Mouse (Mus musculus) heart, adult 2 months (tissue): ENCODE measurements around the gene Syn3. TPM values are rescaled to one million over a fixed set of nuclear protein-coding genes. Genes with fewer than 3 reads are reported as not detected.

Experiments used
- DNase-seq, 2 experiments: peaks; one replicate each; pipeline ENCODE4 v3.0.0; 2021
- H3K27ac ChIP-seq: fragments of 200-600 bp; 2 replicates; pipeline ENCODE4 v1.8.1; 2022
- H3K27me3 ChIP-seq: fragments of 200-500 bp; 2 replicates; pipeline ENCODE4 v1.6.1; 2012; ENCODE audit warnings: mild to moderate bottlenecking, low read length, inconsistent platforms, mixed read lengths; ENCODE audit not compliant: control insufficient read depth, insufficient read depth
- H3K36me3 ChIP-seq: fragments of 200-500 bp; 2 replicates; pipeline ENCODE4 v1.6.1; 2012; ENCODE audit warnings: low read length, inconsistent platforms; ENCODE audit not compliant: control insufficient read depth, insufficient read depth
- H3K4me1 ChIP-seq: fragments of 200-500 bp; 2 replicates; pipeline ENCODE4 v1.6.1; 2011; ENCODE audit warnings: low read length; ENCODE audit not compliant: control insufficient read depth, insufficient read depth
- H3K4me3 ChIP-seq: fragments of 200-600 bp; 2 replicates; pipeline ENCODE4 v1.8.1; 2022
- H3K79me2 ChIP-seq: fragments of 200-500 bp; replicated peaks from 2 replicates; pipeline ENCODE4 v1.6.1; 2012; ENCODE audit warnings: mild to moderate bottlenecking, inconsistent platforms, low read length, moderate library complexity, mixed read lengths; ENCODE audit not compliant: control insufficient read depth, insufficient read depth
- H3K9ac ChIP-seq: fragments of 200-500 bp; 2 replicates; pipeline ENCODE4 v1.6.1; 2012; ENCODE audit warnings: low read depth, mild to moderate bottlenecking, control low read depth, inconsistent platforms, low read length, mixed read lengths
- CTCF ChIP-seq: fragments of 200-600 bp; IDR thresholded peaks from 2 replicates; pipeline ENCODE4 v1.8.1; 2022; ENCODE audit warnings: antibody characterized with exemption, mild to moderate bottlenecking, moderate library complexity
- EP300 ChIP-seq: fragments of 200-500 bp; IDR thresholded peaks from 2 replicates; pipeline ENCODE4 v1.6.1; 2011; ENCODE audit warnings: low read depth, low read length, control low read depth; ENCODE audit not compliant: insufficient read depth
- POLR2A ChIP-seq: fragments of 200-500 bp; IDR thresholded peaks from 2 replicates; pipeline ENCODE4 v1.6.1; 2011; ENCODE audit warnings: mild to moderate bottlenecking, low read depth, low read length, control low read depth; ENCODE audit not compliant: insufficient read depth
- WGBS: fragments of 180-500 bp; shearing (Covaris S2); methylation state at CpG from one replicate; pipeline ENCODE4 v1.1.7; 2018; 5-methylcytosine and 5-hydroxymethylcytosine counted together
- intact Hi-C: fragments of 180-260 bp; cut with DNase I; formaldehyde crosslinking; loops from one replicate; pipeline ENCODE4 v1.15.1; 2025
- polyA plus RNA-seq: library from polyadenylated mRNA; depleted of rRNA; stranded (reverse); fragments of >200 nt; gene quantifications from 2 replicates; pipeline ENCODE4 v1.2.3, GENCODE M21; 2012
- total RNA-seq, 2 experiments: library from RNA; stranded (reverse); gene quantifications; 2 replicates each; pipeline ENCODE4 v1.2.3; 2021

Syn3 gene
- total and polyA plus RNA-seq, 3 experiments: 0.31 to 0.75 (median 0.41) TPM

DNA sequence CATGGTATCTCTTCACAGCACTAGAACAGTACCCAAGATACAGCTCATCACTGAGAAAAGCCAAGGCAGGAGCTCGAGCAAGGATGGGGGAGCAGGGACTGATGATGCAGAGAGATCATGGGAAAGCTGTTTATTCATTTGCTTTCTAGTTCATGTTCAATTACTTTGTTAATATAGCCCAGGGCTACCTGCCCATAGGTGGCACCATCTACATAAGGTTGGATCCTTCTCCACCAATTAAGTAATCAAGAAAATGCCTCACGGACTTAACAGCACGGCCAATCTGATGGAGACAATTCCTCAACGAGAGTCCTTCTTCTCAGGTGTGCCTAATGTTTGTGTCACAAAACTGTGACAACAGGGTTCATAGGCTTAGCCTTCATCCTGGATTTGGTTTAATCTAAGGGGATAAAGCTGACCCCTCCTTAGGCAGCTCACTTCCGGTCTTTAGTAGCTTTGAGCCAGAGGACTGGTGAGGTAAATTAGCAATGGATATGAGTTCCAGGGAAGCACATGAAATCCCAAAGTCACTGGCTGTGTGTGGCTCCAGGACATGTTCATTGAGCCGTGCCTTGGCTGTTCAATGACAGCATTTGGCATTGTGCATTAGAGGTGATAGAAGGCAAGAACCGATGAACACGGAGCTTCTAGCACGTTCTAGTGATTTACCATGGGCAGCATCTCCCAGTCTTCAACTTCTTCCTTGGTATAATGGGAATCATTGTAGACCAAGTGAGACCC, 423.6 kb downstream of the Syn3 start:
- Histone ChIP-seq H3K9ac (no peak overlapping the region), H3K27me3 (no peaks in the 10 kb centered on the region), H3K27ac (no peak overlapping the region), H3K36me3 (no peaks in the 10 kb centered on the region), H3K79me2 (no peaks in the 10 kb centered on the region), H3K4me3 (no peak overlapping the region), H3K4me1 (no peaks in the 10 kb centered on the region)
- WGBS: 70% methylated on average over 9 of the region's 9 CpGs
- DNase-seq: no peak
- intact Hi-C loops: loop anchor here (1.0 to 5.0 kb wide), 2 partner anchors 62 to 221 kb away; no protein-coding TSS in a partner anchor
- peak; percentile 75 for TF ChIP-seq CTCF
- TF ChIP-seq POLR2A: no peak

- Histone ChIP-seq H3K36me3 (no peaks in the 10 kb centered on the region), H3K27ac (no peak overlapping the region), H3K9ac (no peak overlapping the region), H3K4me3 (no peak overlapping the region), H3K4me1 (no peaks in the 10 kb centered on the region), H3K27me3 (no peaks in the 10 kb centered on the region), H3K79me2 (no peaks in the 10 kb centered on the region)
- WGBS: 44% methylated on average over 4 of the region's 4 CpGs
- no peak for TF ChIP-seq POLR2A
- no peak for TF ChIP-seq CTCF
- no peak for TF ChIP-seq EP300
- intact Hi-C loops: no loop called here
- DNase-seq: no peak
Observed at GRCm38 (mm10) chr10:86074134-86074533, 424.6 kb downstream of the Syn3 start.

- intact Hi-C loops: no loop called here
- no peak overlapping the region for H3K4me3 ChIP-seq
- H3K4me1 ChIP-seq: no peaks in the 10 kb centered on the region; the same call in 1 of the 2 replicates
- H3K79me2 ChIP-seq: no peaks in the 10 kb centered on the region
- no peaks in the 10 kb centered on the region for H3K36me3 ChIP-seq
- DNase-seq: no peak
- H3K27ac ChIP-seq: no peak overlapping the region
- H3K27me3 ChIP-seq: no peaks in the 10 kb centered on the region
- H3K9ac ChIP-seq: no peak overlapping the region
- TF ChIP-seq EP300 (no peak), POLR2A (no peak), CTCF (no peak)
- 72% methylated on average over 3 of the region's 3 CpGs for WGBS
Observed at GRCm38 (mm10) chr10:86070751-86071150, 427.9 kb downstream of the Syn3 start.

GRCm38 (mm10) chr10:86069341-86069740, 429.4 kb downstream of the Syn3 start:
- Histone ChIP-seq H3K4me3 (no peak overlapping the region), H3K9ac (no peak overlapping the region), H3K27me3 (no peaks in the 10 kb centered on the region), H3K4me1 (peaks cover 3% of the 10 kb centered on the region), H3K36me3 (no peaks in the 10 kb centered on the region), H3K27ac (no peak overlapping the region), H3K79me2 (no peaks in the 10 kb centered on the region)
- 71% methylated on average over 3 of the region's 3 CpGs for WGBS
- TF ChIP-seq CTCF: no peak
- no peak for TF ChIP-seq POLR2A
- TF ChIP-seq EP300: no peak
- intact Hi-C loops: loop anchor here (5.0 kb wide), 1 partner anchor 113 kb away; no protein-coding TSS in a partner anchor
- DNase-seq: no peak

GRCm38 (mm10) chr10:86067911-86068310, 430.8 kb downstream of the Syn3 start:
- Histone ChIP-seq H3K27me3 (no peaks in the 10 kb centered on the region), H3K27ac (no peak overlapping the region), H3K4me3 (no peak overlapping the region), H3K79me2 (no peaks in the 10 kb centered on the region), H3K36me3 (no peaks in the 10 kb centered on the region), H3K4me1 (peaks cover 4% of the 10 kb centered on the region), H3K9ac (no peak overlapping the region)
- TF ChIP-seq CTCF (no peak), EP300 (no peak), POLR2A (no peak)
- intact Hi-C loops: loop anchor here (5.0 kb wide), 1 partner anchor 114 kb away; no protein-coding TSS in a partner anchor
- 85% methylated on average over 10 of the region's 10 CpGs for WGBS
- DNase-seq: no peak

DNA sequence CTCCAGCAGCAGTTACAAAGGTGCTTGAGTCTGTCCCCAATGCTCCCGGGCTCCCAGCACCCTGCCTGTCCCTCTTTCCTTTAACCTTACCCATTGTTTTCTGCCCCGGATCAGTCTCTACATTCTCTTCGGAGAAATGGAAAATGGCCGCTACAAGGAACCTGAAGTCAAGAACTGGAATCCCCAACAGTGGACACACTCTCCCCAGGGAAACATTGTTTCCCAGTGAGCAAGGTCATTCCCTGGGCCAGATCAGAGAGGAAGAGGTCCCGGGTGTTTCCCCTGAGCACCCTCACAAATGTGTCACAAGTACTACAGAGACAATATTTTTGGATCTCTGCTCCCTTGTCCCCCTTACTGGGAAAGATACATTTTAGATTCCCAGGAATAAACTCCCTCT, 432.0 kb downstream of the Syn3 start:
- intact Hi-C loops: loop anchor here (5.0 kb wide), 1 partner anchor 116 kb away; no protein-coding TSS in a partner anchor
- H3K4me1 ChIP-seq: peaks cover 8% of the 10 kb centered on the region
- no peak overlapping the region for H3K27ac ChIP-seq
- no peaks in the 10 kb centered on the region for H3K79me2 ChIP-seq
- no peaks in the 10 kb centered on the region for H3K36me3 ChIP-seq
- DNase-seq: no peak
- no peaks in the 10 kb centered on the region for H3K27me3 ChIP-seq
- H3K4me3 ChIP-seq: no peak overlapping the region
- H3K9ac ChIP-seq: no peak overlapping the region
- WGBS: 52% methylated on average over 5 of the region's 5 CpGs
- TF ChIP-seq EP300 (no peak), CTCF (no peak), POLR2A (no peak)
